Mouse (Mus musculus) NIH3T3 (cell line): ENCODE results near the gene Rabgap1l.
"Not testable (repeated sequence)": the region's sequence is repeated elsewhere in the genome, so short reads cannot be mapped to it uniquely, and the experiment has no call there.

Experiments
- DNase-seq: peaks from one replicate; pipeline ENCODE4 v3.0.0-alpha.2; 2012; ENCODE audit warnings: low read depth

The Rabgap1l gene

GRCm38 (mm10) chr1:160282166-160282874, 510.7 kb downstream of the Rabgap1l start:
- DNase-seq, result not testable (repeated sequence)

GRCm38 (mm10) chr1:160281337-160282084, 511.5 kb downstream of the Rabgap1l start:
- no peak for DNase-seq

GRCm38 (mm10) chr1:160280603-160281002, 512.4 kb downstream of the Rabgap1l start:
- DNase-seq, result peak; percentile 58

GRCm38 (mm10) chr1:160277940-160278682, 514.9 kb downstream of the Rabgap1l start:
- no peak for DNase-seq

- DNase-seq, result no peak
Measured at GRCm38 (mm10) chr1:160275248-160275647, 517.8 kb downstream of the Rabgap1l start.

- no peak for DNase-seq
Measured at GRCm38 (mm10) chr1:160273133-160273743, 519.8 kb downstream of the Rabgap1l start.

- no peak for DNase-seq
Measured at GRCm38 (mm10) chr1:160271282-160271967, 521.6 kb downstream of the Rabgap1l start.

GRCm38 (mm10) chr1:160268322-160268721, 524.7 kb downstream of the Rabgap1l start:
- no peak for DNase-seq

GRCm38 (mm10) chr1:160263630-160264346, 529.2 kb downstream of the Rabgap1l start:
- DNase-seq, result peak; percentile 94

GRCm38 (mm10) chr1:160263053-160263452, 530.0 kb downstream of the Rabgap1l start:
- DNase-seq, result peak; percentile 74

- DNase-seq, result no peak
Measured at GRCm38 (mm10) chr1:160262415-160262814, 530.6 kb downstream of the Rabgap1l start.

GRCm38 (mm10) chr1:160261849-160262248, 531.2 kb downstream of the Rabgap1l start:
- DNase-seq, result peak; percentile 47

GRCm38 (mm10) chr1:160260605-160261004, 532.4 kb downstream of the Rabgap1l start:
- no peak for DNase-seq

- no peak for DNase-seq
Measured at GRCm38 (mm10) chr1:160259884-160260283, 533.1 kb downstream of the Rabgap1l start.

- DNase-seq, result no peak
Measured at GRCm38 (mm10) chr1:160253108-160253507, 539.9 kb downstream of the Rabgap1l start.

GRCm38 (mm10) chr1:160251388-160252007, 541.5 kb downstream of the Rabgap1l start:
- DNase-seq, result no peak

- no peak for DNase-seq
Measured at GRCm38 (mm10) chr1:160250782-160251181, 542.2 kb downstream of the Rabgap1l start.

- DNase-seq, result no peak
Measured at GRCm38 (mm10) chr1:160249786-160250185, 543.2 kb downstream of the Rabgap1l start.

- DNase-seq, result no peak
Measured at GRCm38 (mm10) chr1:160247473-160247872, 545.5 kb downstream of the Rabgap1l start.

GRCm38 (mm10) chr1:160246844-160247243, 546.2 kb downstream of the Rabgap1l start:
- DNase-seq, result no peak
